Mouse (Mus musculus) liver, embryonic 16.5 days (tissue): ENCODE measurements around the gene Gda. TPM values are rescaled to one million over a fixed set of nuclear protein-coding genes. Genes with fewer than 3 reads are reported as not detected.

ENCODE experiments used
- ATAC-seq: fragments of 200-750 bp; cut with Nextera tagmentation; 2 replicates; pipeline ENCODE4 v1.8.0; 2017; ENCODE audit warnings: low read depth, mild to moderate bottlenecking, moderate number of reproducible peaks, moderate library complexity
- H3K27ac ChIP-seq: fragments of 300-500 bp; sonication (generic); 2 replicates; pipeline ENCODE4 v1.5.1; 2014; ENCODE audit warnings: mild to moderate bottlenecking, low read length
- H3K27me3 ChIP-seq: fragments of 300-500 bp; sonication (generic); 2 replicates; pipeline ENCODE4 v1.6.1; 2014; ENCODE audit warnings: low read depth, low read length, mixed read lengths; ENCODE audit not compliant: control insufficient read depth, insufficient read depth
- H3K36me3 ChIP-seq: fragments of 300-500 bp; sonication (generic); 2 replicates; pipeline ENCODE4 v1.6.1; 2014; ENCODE audit warnings: mild to moderate bottlenecking; ENCODE audit not compliant: control insufficient read depth, insufficient read depth
- H3K4me1 ChIP-seq: fragments of 300-500 bp; sonication (generic); 2 replicates; pipeline ENCODE4 v1.6.1; 2014; ENCODE audit warnings: low read depth, low read length, mixed read lengths; ENCODE audit not compliant: control insufficient read depth
- H3K4me2 ChIP-seq: fragments of 300-500 bp; sonication (generic); 2 replicates; pipeline ENCODE4 v1.6.1; 2014; ENCODE audit warnings: low read depth, low read length, mixed read lengths
- H3K4me3 ChIP-seq: fragments of 300-500 bp; sonication (generic); 2 replicates; pipeline ENCODE4 v1.5.1; 2014; ENCODE audit warnings: low read depth, mild to moderate bottlenecking, low read length
- H3K9ac ChIP-seq: fragments of 300-500 bp; sonication (generic); 2 replicates; pipeline ENCODE4 v1.6.1; 2014; ENCODE audit warnings: low read depth, low read length
- H3K9me3 ChIP-seq: fragments of 300-500 bp; sonication (generic); replicated peaks from 2 replicates; pipeline ENCODE4 v1.6.1; 2016; ENCODE audit warnings: low read length; ENCODE audit not compliant: control insufficient read depth
- WGBS: fragments of 180-500 bp; shearing (Covaris S2); extraction: QIAGEN DNeasy Blood & Tissue Kit; methylation state at CpG from one replicate; pipeline ENCODE4 v1.1.7; 2014; ENCODE audit not compliant: insufficient replicate concordance; 5-methylcytosine and 5-hydroxymethylcytosine counted together
- polyA plus RNA-seq: library from polyadenylated mRNA; unstranded; fragments of >200 nt; fragmentation: Nextera tagmentation; extraction: Ambion mirVana; gene quantifications from 2 replicates; pipeline ENCODE4 v1.2.1, GENCODE M21; 2015

Gene Gda
- polyA plus RNA-seq, 1 experiment from 2014 or later, result 2.2 TPM

DNA sequence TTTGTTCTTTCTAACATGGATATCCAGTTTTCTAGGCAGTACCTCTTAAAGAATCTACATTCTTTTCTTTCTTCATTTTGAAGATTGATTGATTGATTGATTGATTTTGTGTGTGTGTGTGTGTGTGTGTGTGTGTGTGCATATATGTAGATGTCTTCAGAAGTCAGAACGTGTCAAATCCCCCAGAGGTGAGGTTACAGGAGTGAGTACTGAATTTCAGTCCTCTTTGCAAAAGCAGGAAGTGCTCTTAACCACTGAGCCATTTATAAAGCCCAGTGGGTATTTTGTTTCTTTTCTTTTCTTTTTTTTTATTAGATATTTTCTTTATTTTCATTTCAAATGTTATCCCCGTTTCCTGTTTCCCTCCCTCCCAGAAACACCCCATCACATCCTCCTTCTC lies 86.4 kb downstream of the Gda start:
- H3K9me3 ChIP-seq, result no peaks in the 10 kb centered on the region
- H3K4me3 ChIP-seq, result no peak overlapping the region
- no peak for ATAC-seq
- H3K27me3 ChIP-seq, result no peaks in the 10 kb centered on the region
- no peaks in the 10 kb centered on the region for H3K4me1 ChIP-seq
- H3K27ac ChIP-seq, result no peak overlapping the region
- 30% methylated on average over 2 of the region's 2 CpGs for WGBS
- H3K4me2 ChIP-seq, result no peak overlapping the region
- no peak overlapping the region for H3K9ac ChIP-seq
- no peaks in the 10 kb centered on the region for H3K36me3 ChIP-seq

DNA sequence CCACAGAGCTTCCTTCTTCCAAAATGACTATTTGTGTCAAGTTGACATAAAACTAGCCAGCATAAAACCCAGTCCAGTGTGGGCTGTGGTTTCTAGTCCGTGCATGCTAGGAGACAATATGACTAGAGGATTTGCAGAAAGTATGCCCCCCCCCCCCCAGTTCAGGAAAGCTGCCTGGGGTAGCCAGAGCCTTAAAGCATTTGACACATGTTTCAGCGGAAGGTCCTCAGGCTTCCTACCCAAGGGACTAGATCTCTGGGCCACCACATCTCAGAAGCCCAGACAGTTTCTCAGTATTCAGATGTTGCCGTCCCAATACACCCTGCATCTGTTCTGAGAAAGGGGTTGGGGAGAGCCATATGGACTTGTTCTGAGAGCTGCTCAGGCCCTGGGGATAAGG lies 89.0 kb downstream of the Gda start:
- Histone ChIP-seq H3K4me1 (no peaks in the 10 kb centered on the region), H3K27ac (no peak overlapping the region), H3K9ac (no peak overlapping the region), H3K36me3 (no peaks in the 10 kb centered on the region), H3K4me3 (no peak overlapping the region), H3K4me2 (no peak overlapping the region), H3K27me3 (no peaks in the 10 kb centered on the region), H3K9me3 (no peaks in the 10 kb centered on the region)
- ATAC-seq, result no peak
- WGBS, result 58% methylated on average over 3 of the region's 3 CpGs

- H3K4me1 ChIP-seq, result no peaks in the 10 kb centered on the region
- H3K27me3 ChIP-seq, result no peaks in the 10 kb centered on the region
- no peak for ATAC-seq
- H3K36me3 ChIP-seq, result no peaks in the 10 kb centered on the region
- no peak overlapping the region for H3K4me2 ChIP-seq
- no peak overlapping the region for H3K9ac ChIP-seq
- no peaks in the 10 kb centered on the region for H3K9me3 ChIP-seq
- WGBS, result 47% methylated on average over 6 of the region's 6 CpGs
- no peak overlapping the region for H3K4me3 ChIP-seq
- H3K27ac ChIP-seq, result no peak overlapping the region
Observed at GRCm38 (mm10) chr19:21383491-21384226, 89.6 kb downstream of the Gda start.

- Histone ChIP-seq H3K9ac (no peak overlapping the region), H3K4me2 (no peak overlapping the region), H3K9me3 (no peaks in the 10 kb centered on the region), H3K4me3 (no peak overlapping the region), H3K27me3 (no peaks in the 10 kb centered on the region), H3K4me1 (no peaks in the 10 kb centered on the region), H3K36me3 (no peaks in the 10 kb centered on the region), H3K27ac (no peak overlapping the region)
- no peak for ATAC-seq
- WGBS, result 41% methylated on average over 2 of the region's 2 CpGs
Observed at GRCm38 (mm10) chr19:21381696-21382095, 91.5 kb downstream of the Gda start.

- Histone ChIP-seq H3K27ac (no peak overlapping the region), H3K9me3 (no peaks in the 10 kb centered on the region), H3K4me2 (no peak overlapping the region), H3K27me3 (no peaks in the 10 kb centered on the region), H3K4me3 (no peak overlapping the region), H3K4me1 (no peaks in the 10 kb centered on the region), H3K9ac (no peak overlapping the region), H3K36me3 (no peaks in the 10 kb centered on the region)
- no peak for ATAC-seq
- WGBS, result 72% methylated on average over 5 of the region's 5 CpGs
Observed at GRCm38 (mm10) chr19:21379195-21379594, 94.0 kb downstream of the Gda start.

GRCm38 (mm10) chr19:21376445-21377218 lies 96.6 kb downstream of the Gda start:
- Histone ChIP-seq H3K4me3 (no peak overlapping the region), H3K9ac (no peak overlapping the region), H3K9me3 (no peaks in the 10 kb centered on the region), H3K4me2 (no peak overlapping the region), H3K4me1 (no peaks in the 10 kb centered on the region), H3K27ac (no peak overlapping the region), H3K36me3 (no peaks in the 10 kb centered on the region), H3K27me3 (no peaks in the 10 kb centered on the region)
- ATAC-seq, result no peak
- 52% methylated on average over 4 of the region's 4 CpGs for WGBS

DNA sequence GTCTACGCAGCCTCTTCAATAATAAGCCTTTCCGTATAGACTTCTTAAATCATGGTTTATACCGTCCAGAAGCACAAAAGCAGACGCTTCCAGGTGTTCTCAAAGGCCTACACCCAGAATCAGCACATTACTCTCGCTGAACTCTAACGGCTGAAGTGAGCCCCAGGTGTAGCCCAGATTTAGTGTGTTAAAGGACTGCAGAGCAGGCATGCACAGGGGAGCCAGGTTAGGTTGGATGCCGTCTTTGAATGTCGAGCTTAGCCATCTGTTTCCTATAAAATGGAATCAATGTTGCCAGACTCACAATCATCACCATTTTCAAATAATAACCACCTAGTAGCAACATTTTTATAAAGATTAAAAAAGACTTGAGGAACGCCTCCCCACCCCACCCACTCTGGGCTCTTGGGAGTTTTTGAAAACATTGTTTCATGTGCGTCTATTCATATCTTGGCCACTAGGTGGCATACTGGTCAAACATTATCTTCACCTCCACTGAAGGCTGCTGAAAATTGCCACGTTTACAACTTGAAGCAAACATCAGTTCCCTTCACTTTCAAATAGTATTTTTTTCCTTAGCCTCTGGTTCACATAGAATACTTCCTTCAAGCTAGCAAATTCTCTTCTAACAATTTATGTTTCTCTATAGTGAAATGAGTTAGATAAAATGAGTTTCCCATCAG lies 100.0 kb downstream of the Gda start:
- no peak for ATAC-seq
- H3K27ac ChIP-seq, result no peak overlapping the region
- H3K36me3 ChIP-seq, result no peaks in the 10 kb centered on the region
- 49% methylated on average over 11 of the region's 11 CpGs for WGBS
- no peak overlapping the region for H3K4me2 ChIP-seq
- no peaks in the 10 kb centered on the region for H3K4me1 ChIP-seq
- no peak overlapping the region for H3K9ac ChIP-seq
- H3K27me3 ChIP-seq, result no peaks in the 10 kb centered on the region
- no peak overlapping the region for H3K4me3 ChIP-seq
- no peaks in the 10 kb centered on the region for H3K9me3 ChIP-seq

DNA sequence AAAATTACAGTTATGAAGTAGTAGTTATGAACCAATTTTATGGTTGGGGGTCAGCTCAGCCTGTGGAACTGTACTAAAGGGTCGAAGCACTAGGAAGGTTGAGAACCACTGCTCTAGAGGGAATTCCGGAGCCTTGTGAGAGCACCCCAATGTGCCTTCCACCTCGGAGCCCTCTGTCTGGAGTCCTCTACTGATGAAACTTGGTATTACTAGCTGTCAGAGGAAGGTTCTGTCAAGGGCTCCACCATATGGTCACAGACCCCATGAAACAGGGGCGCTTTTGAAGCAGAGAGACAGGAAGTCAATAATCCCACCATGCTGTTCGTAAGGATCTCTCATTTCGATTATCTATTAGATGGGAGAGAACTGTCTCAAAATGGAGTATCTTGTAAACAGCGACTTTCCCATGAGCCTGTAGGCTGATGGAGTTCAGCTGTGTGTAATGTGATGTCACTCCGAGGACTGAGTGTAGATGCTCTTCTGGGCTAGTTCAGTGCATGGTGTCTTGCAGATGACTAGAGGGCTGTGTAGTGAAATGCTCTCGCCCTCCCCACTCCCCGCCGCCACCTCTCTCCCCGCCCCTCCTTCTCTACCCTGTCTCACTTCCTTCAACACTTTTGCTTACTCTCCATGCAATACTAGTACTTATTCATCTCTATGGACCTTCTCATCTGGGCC lies 100.7 kb downstream of the Gda start:
- 64% methylated on average over 12 of the region's 12 CpGs for WGBS
- Histone ChIP-seq H3K27me3 (no peaks in the 10 kb centered on the region), H3K9me3 (no peaks in the 10 kb centered on the region), H3K4me2 (no peak overlapping the region), H3K36me3 (no peaks in the 10 kb centered on the region), H3K4me1 (no peaks in the 10 kb centered on the region), H3K9ac (no peak overlapping the region), H3K4me3 (no peak overlapping the region), H3K27ac (no peak overlapping the region)
- ATAC-seq, result no peak
